7 mouse cellular contexts compared by ENCODE assay signal in the genomic region with DNA sequence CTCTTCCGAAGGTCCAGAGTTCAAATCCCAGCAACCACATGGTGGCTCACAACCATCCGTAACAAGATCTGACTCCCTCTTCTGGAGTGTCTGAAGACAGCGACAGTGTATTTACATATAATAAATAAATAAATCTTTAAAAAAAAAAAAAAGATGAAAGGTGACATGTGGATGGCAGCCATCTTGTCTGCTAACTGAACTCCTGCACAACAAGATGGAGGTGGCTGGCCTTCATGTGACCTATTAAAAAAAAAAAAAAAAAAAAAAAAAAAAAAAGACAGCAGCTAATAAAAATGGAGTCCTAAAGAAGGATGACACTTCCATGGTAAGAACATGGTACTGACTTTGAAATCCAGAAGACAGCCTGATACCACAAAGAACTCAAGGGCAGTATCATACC. TPM values are rescaled to one million over a fixed set of nuclear protein-coding genes. Genes with fewer than 3 reads are reported as not detected.
A peak's percentile ranks its signal among the peaks of the same experiment; 100 is the strongest.
DNase-seq lines count a peak whose midpoint lies in the region; ATAC-seq and TF ChIP-seq lines count a peak whose summit lies in the region.
"Not testable (repeated sequence)": the region's sequence is repeated elsewhere in the genome, so short reads cannot be mapped to it uniquely, and the experiment has no call there.

No protein-coding gene starts in this region.

- not testable (repeated sequence) for H3K36me3 ChIP-seq in embryonic facial prominence, embryonic 12.5 days; forebrain, embryonic 13.5 days (ENCODE audit: poor library complexity, severe bottlenecking); heart, embryonic 15.5 days; intestine, embryonic 16.5 days (ENCODE audit: control insufficient read depth, insufficient read depth, low read length); limb, embryonic 15.5 days; lung, embryonic 16.5 days (ENCODE audit: control insufficient read depth, insufficient read depth, low read length); midbrain, postnatal 0 days (ENCODE audit: insufficient read depth, low read length)

- 0 out of 2 replicates have a peak, but pooled peaks have one; percentile 72 for ATAC-seq in embryonic facial prominence, embryonic 12.5 days (ENCODE audit: insufficient number of reproducible peaks, insufficient read depth, low FRiP score, low TSS enrichment)
- peak; percentile 75 for ATAC-seq in forebrain, embryonic 13.5 days
- ATAC-seq in heart, embryonic 15.5 days (replicated peaks; ENCODE audit: insufficient number of reproducible peaks, insufficient read depth, low FRiP score, low read depth), result peak; percentile 83; the same call in 1 of the 2 replicates
- ATAC-seq in intestine, embryonic 16.5 days, result peak; percentile 71; the same call in 1 of the 2 replicates
- ATAC-seq in limb, embryonic 15.5 days (ENCODE audit: insufficient number of reproducible peaks, low FRiP score, low TSS enrichment, low read depth), result peak; percentile 86; the same call in 1 of the 2 replicates
- ATAC-seq in lung, embryonic 16.5 days (ENCODE audit: low read depth), result peak; percentile 88
- ATAC-seq in midbrain, postnatal 0 days (ENCODE audit: low FRiP score), result peak; percentile 83; the same call in 1 of the 2 replicates

- H3K4me1 ChIP-seq in embryonic facial prominence, embryonic 12.5 days; forebrain, embryonic 13.5 days; heart, embryonic 15.5 days (replicated peaks); intestine, embryonic 16.5 days (ENCODE audit: control insufficient read depth, insufficient read depth, low read length); limb, embryonic 15.5 days; lung, embryonic 16.5 days (replicated peaks; ENCODE audit: control insufficient read depth, insufficient read depth, low read length); midbrain, postnatal 0 days (ENCODE audit: insufficient read depth, low read length): not testable (repeated sequence)

- H3K4me2 ChIP-seq in embryonic facial prominence, embryonic 12.5 days (replicated peaks); forebrain, embryonic 13.5 days; heart, embryonic 15.5 days; intestine, embryonic 16.5 days (ENCODE audit: low read depth, low read length); limb, embryonic 15.5 days; lung, embryonic 16.5 days (ENCODE audit: low read depth, low read length); midbrain, postnatal 0 days (ENCODE audit: low read depth, low read length, poor library complexity, severe bottlenecking): not testable (repeated sequence)

- not testable (repeated sequence) for H3K9me3 ChIP-seq in embryonic facial prominence, embryonic 12.5 days; forebrain, embryonic 13.5 days (replicated peaks); heart, embryonic 15.5 days (replicated peaks); intestine, embryonic 16.5 days (ENCODE audit: control insufficient read depth, low read length); limb, embryonic 15.5 days; lung, embryonic 16.5 days (ENCODE audit: control insufficient read depth, low read length); midbrain, postnatal 0 days (ENCODE audit: low read length)

- 100% methylated on average over 1 of the region's 3 CpGs for WGBS in embryonic facial prominence, embryonic 12.5 days
- 100% methylated on average over 1 of the region's 3 CpGs for WGBS in forebrain, embryonic 13.5 days
- 100% methylated on average over 1 of the region's 3 CpGs for WGBS in heart, embryonic 15.5 days
- WGBS in intestine, embryonic 16.5 days, result 86% methylated on average over 1 of the region's 3 CpGs
- WGBS in limb, embryonic 15.5 days, result 100% methylated on average over 1 of the region's 3 CpGs
- 100% methylated on average over 1 of the region's 3 CpGs for WGBS in lung, embryonic 16.5 days
- 90% methylated on average over 1 of the region's 3 CpGs for WGBS in midbrain, postnatal 0 days

- TF ChIP-seq CTCF in midbrain, postnatal 0 days (IDR thresholded peaks at IDR 0.05), result not testable (repeated sequence)

- H3K9ac ChIP-seq in embryonic facial prominence, embryonic 12.5 days; forebrain, embryonic 13.5 days; heart, embryonic 15.5 days; intestine, embryonic 16.5 days (ENCODE audit: low read depth, low read length); limb, embryonic 15.5 days; lung, embryonic 16.5 days (ENCODE audit: low read length); midbrain, postnatal 0 days (replicated peaks; ENCODE audit: low read length, poor library complexity, severe bottlenecking): not testable (repeated sequence)

- H3K27ac ChIP-seq in embryonic facial prominence, embryonic 12.5 days; forebrain, embryonic 13.5 days; heart, embryonic 15.5 days; intestine, embryonic 16.5 days (ENCODE audit: low read length); limb, embryonic 15.5 days; lung, embryonic 16.5 days (ENCODE audit: low read length); midbrain, postnatal 0 days (ENCODE audit: low read depth, low read length): not testable (repeated sequence)

- not testable (repeated sequence) for DNase-seq in midbrain, postnatal 0 days (ENCODE audit: low spot score)

- H3K27me3 ChIP-seq in embryonic facial prominence, embryonic 12.5 days; forebrain, embryonic 13.5 days; heart, embryonic 15.5 days; intestine, embryonic 16.5 days (replicated peaks; ENCODE audit: control insufficient read depth, insufficient read depth, low read length); limb, embryonic 15.5 days; lung, embryonic 16.5 days (ENCODE audit: control insufficient read depth, insufficient read depth, low read depth, low read length); midbrain, postnatal 0 days (ENCODE audit: insufficient read depth, low read length): not testable (repeated sequence)

- H3K4me3 ChIP-seq in embryonic facial prominence, embryonic 12.5 days; forebrain, embryonic 13.5 days; heart, embryonic 15.5 days; intestine, embryonic 16.5 days (ENCODE audit: low read length); limb, embryonic 15.5 days; lung, embryonic 16.5 days (ENCODE audit: low read length); midbrain, postnatal 0 days (ENCODE audit: low read depth, low read length): not testable (repeated sequence)

RNA-seq across cellular contexts. Expression of a gene that starts 33.8 kb away (rescaled TPM):
- 10.9 and 11.5 TPM in 2 replicates for polyA plus RNA-seq in embryonic facial prominence, embryonic 12.5 days (2016; fragmentation: Nextera tagmentation; extraction: Ambion mirVana)
- polyA plus RNA-seq in forebrain, embryonic 13.5 days (2015; fragmentation: Nextera tagmentation; extraction: Ambion mirVana), result 10.5 and 13.0 TPM in 2 replicates
- 6.4 and 6.6 TPM in 2 replicates for polyA plus RNA-seq in heart, embryonic 15.5 days (2015; fragmentation: Nextera tagmentation; extraction: Ambion mirVana)
- 4.6 and 5.0 TPM in 2 replicates for polyA plus RNA-seq in intestine, embryonic 16.5 days (2015; fragmentation: Nextera tagmentation; extraction: Ambion mirVana)
- 5.3 and 6.9 TPM in 2 replicates for polyA plus RNA-seq in limb, embryonic 15.5 days (2015; fragmentation: Nextera tagmentation; extraction: Ambion mirVana)
- polyA plus RNA-seq in lung, embryonic 16.5 days (2015; fragmentation: Nextera tagmentation; extraction: Ambion mirVana), result 5.1 and 5.5 TPM in 2 replicates
- 101 and 102 TPM in 2 replicates for total RNA-seq in midbrain, postnatal 0 days (2014; rRNA removed)
- polyA plus RNA-seq in midbrain, postnatal 0 days (2015; fragmentation: Nextera tagmentation; extraction: Ambion mirVana), result 14.9 and 15.2 TPM in 2 replicates
